Mouse (Mus musculus): ENCODE results near the gene St13.

- TF ChIP-seq POLR2A (IDR thresholded peaks at IDR 0.05; ENCODE audit: borderline replicate concordance, control insufficient read depth, low read depth, low read length) (no peak), CTCF (IDR thresholded peaks at IDR 0.05; ENCODE audit: control insufficient read depth, insufficient read depth, low read length) (no peak)
Observed at GRCm38 (mm10) chr15:81320137-81320536, 79.7 kb downstream of the St13 start.
